Mouse (Mus musculus) E14TG2a.4 (cell line): ENCODE measurements around the gene Acyp1.

Experiments used
- CTCF ChIP-seq: conservative IDR thresholded peaks from 2 replicates; pipeline ENCODE4 v1.5.1; 2014; ENCODE audit warnings: low read length
- NANOG ChIP-seq: IDR thresholded peaks from 2 replicates; pipeline ENCODE4 v1.6.1; 2014; ENCODE audit warnings: borderline replicate concordance, low read length, mixed read lengths

GRCm38 (mm10) chr12:85227876-85228599 is 60.2 kb downstream of the Acyp1 start:
- TF ChIP-seq CTCF, result no peak
- no peak for TF ChIP-seq NANOG
